Mouse (Mus musculus) erythroblast, embryonic 14.5 days (primary cell): ENCODE measurements around the gene Diaph2. TPM values are rescaled to one million over a fixed set of nuclear protein-coding genes. Genes with fewer than 3 reads are reported as not detected.
"Not testable (repeated sequence)": the region's sequence is repeated elsewhere in the genome, so short reads cannot be mapped to it uniquely, and the experiment has no call there.

Experiments used
- H3K27me3 ChIP-seq: 2 replicates; pipeline ENCODE4 v1.6.1; 2012; ENCODE audit warnings: inconsistent platforms; ENCODE audit not compliant: control insufficient read depth
- H3K36me3 ChIP-seq: 2 replicates; pipeline ENCODE4 v1.6.1; 2012; ENCODE audit warnings: mild to moderate bottlenecking, inconsistent platforms; ENCODE audit not compliant: control insufficient read depth
- H3K4me1 ChIP-seq: 2 replicates; pipeline ENCODE4 v1.6.1; 2012; ENCODE audit warnings: inconsistent platforms; ENCODE audit not compliant: control insufficient read depth
- H3K4me3 ChIP-seq: replicated peaks from 2 replicates; pipeline ENCODE3; 2012; ENCODE audit warnings: moderate library complexity, mild to moderate bottlenecking, inconsistent platforms
- H3K9me3 ChIP-seq: 2 replicates; pipeline ENCODE4 v1.6.1; 2012; ENCODE audit warnings: low read length, inconsistent platforms, mixed read lengths; ENCODE audit not compliant: control insufficient read depth
- GATA1 ChIP-seq: IDR thresholded peaks from 2 replicates; pipeline ENCODE4 v1.6.1; 2012; ENCODE audit warnings: low read length, inconsistent platforms, mixed read lengths
- TAL1 ChIP-seq: IDR thresholded peaks from 3 replicates; pipeline ENCODE4 v1.6.1; 2012; ENCODE audit warnings: low read length, inconsistent platforms, mixed read lengths
- polyA plus RNA-seq: library from polyadenylated mRNA; stranded (reverse); fragments of >175 nt; gene quantifications from 2 replicates; pipeline ENCODE4 v1.2.3, GENCODE M21; 2012

Diaph2 gene
- polyA plus RNA-seq, 1 experiment: not detected

- Histone ChIP-seq H3K9me3 (no peaks in the 10 kb centered on the region), H3K4me3 (no peak overlapping the region), H3K27me3 (no peaks in the 10 kb centered on the region), H3K36me3 (no peaks in the 10 kb centered on the region), H3K4me1 (no peaks in the 10 kb centered on the region)
- TF ChIP-seq GATA1 (no peak), TAL1 (no peak)
These were observed 27.9 kb downstream of the Diaph2 start for GRCm38 (mm10) chrX:129777404-129777962.

DNA sequence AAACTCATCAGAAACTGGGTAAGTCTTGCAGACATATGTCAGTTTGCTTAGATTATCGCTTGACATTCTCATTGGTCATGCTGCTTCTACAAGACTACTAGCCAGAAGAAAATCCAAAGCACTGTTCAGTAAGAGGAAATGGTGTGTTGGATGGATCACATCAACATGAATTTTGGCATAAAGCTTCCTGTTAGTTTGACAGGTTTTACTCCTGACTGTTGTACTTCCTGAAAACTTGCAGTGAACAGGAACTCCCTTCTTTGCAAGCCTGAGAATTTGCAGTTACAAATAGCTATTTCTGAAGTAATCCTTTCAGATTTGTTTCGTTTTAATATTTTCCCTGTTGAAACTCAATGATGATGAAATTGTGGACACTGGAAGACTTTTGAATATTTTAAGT, 32.3 kb downstream of the Diaph2 start:
- Histone ChIP-seq H3K36me3 (no peaks in the 10 kb centered on the region), H3K9me3 (no peaks in the 10 kb centered on the region), H3K27me3 (no peaks in the 10 kb centered on the region), H3K4me3 (no peak overlapping the region), H3K4me1 (no peaks in the 10 kb centered on the region)
- TF ChIP-seq TAL1: no peak
- no peak for TF ChIP-seq GATA1

DNA sequence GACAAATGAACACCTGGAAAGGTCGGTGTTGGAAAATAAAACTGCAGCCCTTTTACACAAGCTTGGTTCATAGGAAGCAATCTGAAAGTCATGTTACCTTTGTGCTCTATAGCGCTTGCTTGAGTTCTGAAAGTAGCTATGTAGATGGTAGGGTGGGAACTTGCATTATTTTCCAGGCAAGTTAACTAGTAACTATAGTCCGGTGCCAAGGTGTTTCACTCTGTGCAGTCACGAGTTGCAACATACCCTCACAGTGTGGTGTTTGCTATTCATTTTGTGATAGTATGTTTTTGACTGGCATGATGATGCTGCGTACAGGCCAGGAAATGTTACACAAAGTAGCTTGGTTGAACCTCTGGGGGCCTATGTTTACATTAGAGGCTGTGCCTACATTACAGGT, 34.5 kb downstream of the Diaph2 start:
- Histone ChIP-seq H3K4me3 (no peak overlapping the region), H3K9me3 (no peaks in the 10 kb centered on the region), H3K36me3 (no peaks in the 10 kb centered on the region), H3K4me1 (no peaks in the 10 kb centered on the region), H3K27me3 (no peaks in the 10 kb centered on the region)
- TF ChIP-seq GATA1: no peak
- TF ChIP-seq TAL1: no peak

DNA sequence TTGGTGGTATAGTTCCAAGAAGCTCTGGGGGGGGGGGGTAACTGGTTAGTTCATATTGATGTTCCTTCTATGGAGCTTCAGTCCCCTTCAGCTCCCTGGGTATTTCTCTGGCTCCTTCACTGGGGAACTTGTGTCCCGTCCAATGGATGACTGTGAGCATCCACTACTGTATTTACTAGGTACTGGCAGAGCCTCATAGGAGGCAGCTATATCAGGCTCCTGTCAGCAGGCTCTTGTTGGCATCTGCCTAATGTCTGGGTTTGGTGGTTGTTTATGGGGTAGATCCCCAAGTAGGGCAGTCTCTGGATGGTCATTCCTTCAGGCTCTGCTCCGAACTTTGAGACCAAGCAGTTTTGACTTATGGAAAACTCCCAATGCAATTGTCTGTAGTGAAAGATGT, 50.4 kb downstream of the Diaph2 start:
- H3K4me1 ChIP-seq, H3K4me3 ChIP-seq, H3K9me3 ChIP-seq, H3K36me3 ChIP-seq, H3K27me3 ChIP-seq: not testable (repeated sequence)

- Histone ChIP-seq H3K4me1 (no peaks in the 10 kb centered on the region), H3K36me3 (no peaks in the 10 kb centered on the region), H3K9me3 (no peaks in the 10 kb centered on the region), H3K4me3 (no peak overlapping the region), H3K27me3 (no peaks in the 10 kb centered on the region)
- no peak for TF ChIP-seq GATA1
- TF ChIP-seq TAL1: no peak
These were observed 82.4 kb downstream of the Diaph2 start for GRCm38 (mm10) chrX:129831903-129832302.

- TF ChIP-seq GATA1 (no peak), TAL1 (no peak)
- H3K4me1 ChIP-seq: no peaks in the 10 kb centered on the region
- no peak overlapping the region for H3K4me3 ChIP-seq
- H3K9me3 ChIP-seq: no peaks in the 10 kb centered on the region
- no peaks in the 10 kb centered on the region for H3K36me3 ChIP-seq
- no peaks in the 10 kb centered on the region for H3K27me3 ChIP-seq
These were observed 84.3 kb downstream of the Diaph2 start for GRCm38 (mm10) chrX:129833887-129834286.

GRCm38 (mm10) chrX:129884465-129884864, 134.9 kb downstream of the Diaph2 start:
- TF ChIP-seq TAL1 (no peak), GATA1 (no peak)
- H3K27me3 ChIP-seq: no peaks in the 10 kb centered on the region
- no peaks in the 10 kb centered on the region for H3K4me1 ChIP-seq
- H3K4me3 ChIP-seq: no peak overlapping the region
- H3K9me3 ChIP-seq: no peaks in the 10 kb centered on the region
- H3K36me3 ChIP-seq: no peaks in the 10 kb centered on the region

DNA sequence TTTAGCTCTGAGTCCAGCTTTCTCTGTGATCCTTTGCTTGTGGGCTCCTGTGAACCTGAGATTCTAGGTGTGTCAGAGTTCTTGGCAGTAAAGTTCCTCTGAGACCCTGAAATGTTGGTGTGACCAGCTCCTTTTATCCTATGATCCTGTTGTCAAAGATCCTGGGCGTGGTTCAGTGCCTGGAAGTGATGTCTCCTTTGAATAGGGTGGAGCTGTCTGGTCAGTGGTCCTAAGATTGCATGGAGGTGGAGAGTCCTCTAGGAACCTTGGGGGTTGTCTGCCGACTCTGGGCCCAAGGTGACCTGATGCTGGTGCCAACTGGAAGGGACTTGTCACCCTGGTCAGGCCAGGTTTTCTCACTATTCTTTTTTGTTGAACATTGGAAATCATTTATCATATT, 176.3 kb downstream of the Diaph2 start:
- Histone ChIP-seq H3K36me3 (no peaks in the 10 kb centered on the region), H3K27me3 (no peaks in the 10 kb centered on the region), H3K9me3 (no peaks in the 10 kb centered on the region), H3K4me1 (no peaks in the 10 kb centered on the region), H3K4me3 (no peak overlapping the region)
- TF ChIP-seq TAL1 (no peak), GATA1 (no peak)

DNA sequence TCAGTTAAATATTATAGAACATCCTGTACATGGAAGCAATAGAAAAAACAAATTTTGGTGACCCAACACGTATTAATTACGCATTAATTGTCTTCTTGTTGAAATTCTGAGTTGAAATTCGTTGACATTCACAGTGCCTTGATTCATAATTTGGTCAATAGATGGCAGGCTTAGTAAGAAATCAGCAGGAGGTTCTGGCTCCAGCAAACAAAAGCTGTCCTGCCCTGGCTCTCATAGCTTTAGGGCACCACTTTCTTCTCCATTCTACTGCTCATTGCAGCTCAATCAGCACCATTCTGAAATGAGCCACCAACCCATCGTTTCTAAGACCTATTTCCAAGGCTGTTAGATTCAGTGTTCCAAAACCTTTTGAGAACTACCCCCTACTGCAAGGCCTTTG, 225.3 kb downstream of the Diaph2 start:
- TF ChIP-seq GATA1 (no peak), TAL1 (no peak)
- Histone ChIP-seq H3K36me3 (no peaks in the 10 kb centered on the region), H3K27me3 (no peaks in the 10 kb centered on the region), H3K4me3 (no peak overlapping the region), H3K9me3 (no peaks in the 10 kb centered on the region), H3K4me1 (no peaks in the 10 kb centered on the region)

GRCm38 (mm10) chrX:130008210-130008609, 258.7 kb downstream of the Diaph2 start:
- H3K9me3 ChIP-seq: no peaks in the 10 kb centered on the region
- no peak for TF ChIP-seq TAL1
- TF ChIP-seq GATA1: no peak
- no peaks in the 10 kb centered on the region for H3K4me1 ChIP-seq
- no peak overlapping the region for H3K4me3 ChIP-seq
- no peaks in the 10 kb centered on the region for H3K27me3 ChIP-seq
- H3K36me3 ChIP-seq: no peaks in the 10 kb centered on the region
